Mouse (Mus musculus) stomach, postnatal 0 days (tissue): ENCODE results near the gene Uhmk1.

Experiments used
- CTCF ChIP-seq: IDR thresholded peaks from 2 replicates; pipeline ENCODE4 v1.5.1; 2016; ENCODE audit warnings: antibody characterized with exemption, low read depth, mild to moderate bottlenecking, moderate library complexity
- EP300 ChIP-seq: optimal IDR thresholded peaks from 2 replicates; pipeline ENCODE3; 2016; ENCODE audit warnings: antibody characterized with exemption

DNA sequence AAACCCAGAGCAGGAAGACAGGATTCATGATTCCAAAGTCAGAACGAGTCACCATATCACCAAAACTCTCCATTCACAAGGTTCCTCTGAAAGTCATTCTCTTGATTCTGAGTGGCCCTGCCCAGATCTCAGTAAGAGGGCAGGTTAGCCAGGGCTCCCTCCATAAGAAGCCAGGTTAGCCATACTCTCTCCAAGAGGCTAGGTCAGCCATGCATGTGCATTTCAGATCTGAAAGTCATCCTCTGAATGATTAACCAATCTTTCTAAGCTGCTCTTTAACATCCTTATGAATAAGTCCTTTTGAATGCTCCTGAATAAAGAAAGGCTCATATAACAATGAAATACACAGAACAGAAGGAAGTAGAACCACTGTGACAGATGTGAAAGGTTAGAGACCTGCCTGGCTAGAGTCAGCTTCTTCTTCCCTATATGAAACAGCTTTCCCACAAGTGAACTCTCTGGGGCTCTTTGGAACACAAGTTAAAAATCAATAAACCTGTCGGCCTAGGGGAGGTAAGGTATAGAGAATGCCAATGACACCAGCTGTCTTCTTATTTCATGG lies 51.1 kb downstream of the Uhmk1 start:
- TF ChIP-seq EP300: no peak
- TF ChIP-seq CTCF: no peak
